Mouse (Mus musculus): Measurements from ENCODE around the gene Ankar. TPM values are rescaled to one million over a fixed set of nuclear protein-coding genes. Genes with fewer than 3 reads are reported as not detected.

Gene Ankar
- total RNA-seq, 2 experiments from 2014 or later: not detected

Other genes with a start within 250 kb of the Ankar start
- under 1 TPM; 0.14 to 0.28 TPM for gene March4, start 163.6 kb downstream of the Ankar start, total RNA-seq (2021)
- gene Smarcal1, start 117.3 kb downstream of the Ankar start, total RNA-seq (2021): 10 to 100 TPM; 16.3 to 24.6 TPM
- 100 to 1,000 TPM; 943 to 945 TPM for gene Rpl37a, start 10.7 kb upstream of the Ankar start, total RNA-seq (2021)
- gene Igfbp2, start 123.9 kb upstream of the Ankar start, total RNA-seq (2021): 1 to 10 TPM; 7.0 to 8.3 TPM
- gene Igfbp5, start 174.3 kb upstream of the Ankar start, total RNA-seq (2021): 100 to 1,000 TPM; 306 to 338 TPM